Mouse (Mus musculus): ENCODE data around the gene Usp24. TPM values are rescaled to one million over a fixed set of nuclear protein-coding genes. Genes with fewer than 3 reads are reported as not detected.

Gene Usp24
- polyA plus RNA-seq, 1 experiment from 2014 or later: 9.7 TPM

GRCm38 (mm10) chr4:106296412-106297086, 19.5 kb upstream of the Usp24 start:
- H3K4me2 ChIP-seq: no peak overlapping the region
- no peak overlapping the region for H3K27ac ChIP-seq
- H3K4me3 ChIP-seq (replicated peaks): no peak overlapping the region
- no peak overlapping the region for H3K9ac ChIP-seq
- 82% methylated on average over 7 of the region's 7 CpGs for WGBS
- H3K4me1 ChIP-seq: no peaks in the 10 kb centered on the region
- no peak for ATAC-seq (ENCODE audit: insufficient read depth, low FRiP score, low read depth)
- no peaks in the 10 kb centered on the region for H3K36me3 ChIP-seq
- H3K9me3 ChIP-seq: no peaks in the 10 kb centered on the region
- no peaks in the 10 kb centered on the region for H3K27me3 ChIP-seq (replicated peaks)

GRCm38 (mm10) chr4:106301346-106301745, 14.7 kb upstream of the Usp24 start:
- no peaks in the 10 kb centered on the region for H3K27me3 ChIP-seq (replicated peaks)
- no peaks in the 10 kb centered on the region for H3K4me1 ChIP-seq
- H3K4me2 ChIP-seq: no peak overlapping the region
- no peaks in the 10 kb centered on the region for H3K36me3 ChIP-seq
- 62% methylated on average over 6 of the region's 6 CpGs for WGBS
- no peak overlapping the region for H3K4me3 ChIP-seq (replicated peaks)
- H3K9me3 ChIP-seq: no peaks in the 10 kb centered on the region
- no peak overlapping the region for H3K9ac ChIP-seq
- no peak overlapping the region for H3K27ac ChIP-seq
- ATAC-seq (ENCODE audit: insufficient read depth, low FRiP score, low read depth): no peak

GRCm38 (mm10) chr4:106308090-106308489, 7.9 kb upstream of the Usp24 start:
- H3K27ac ChIP-seq: no peak overlapping the region
- 91% methylated on average over 3 of the region's 3 CpGs for WGBS
- no peaks in the 10 kb centered on the region for H3K27me3 ChIP-seq (replicated peaks)
- H3K9ac ChIP-seq: no peak overlapping the region
- H3K4me2 ChIP-seq: no peak overlapping the region
- H3K4me1 ChIP-seq: no peaks in the 10 kb centered on the region
- no peak overlapping the region for H3K4me3 ChIP-seq (replicated peaks)
- H3K9me3 ChIP-seq: no peaks in the 10 kb centered on the region
- ATAC-seq (ENCODE audit: insufficient read depth, low FRiP score, low read depth): no peak
- no peaks in the 10 kb centered on the region for H3K36me3 ChIP-seq

GRCm38 (mm10) chr4:106312651-106313050, 3.4 kb upstream of the Usp24 start:
- Histone ChIP-seq H3K9ac (no peak overlapping the region), H3K27ac (no peak overlapping the region), H3K4me1 (peaks cover 7% of the 10 kb centered on the region; the same call in 1 of the 2 replicates), H3K4me3 (replicated peaks) (no peak overlapping the region), H3K4me2 (no peak overlapping the region), H3K9me3 (no peaks in the 10 kb centered on the region), H3K36me3 (no peaks in the 10 kb centered on the region), H3K27me3 (replicated peaks) (no peaks in the 10 kb centered on the region)
- no peak for ATAC-seq (ENCODE audit: insufficient read depth, low FRiP score, low read depth)
- 84% methylated on average over 8 of the region's 8 CpGs for WGBS

- Histone ChIP-seq H3K4me2 (no peak overlapping the region), H3K4me1 (peaks cover 7% of the 10 kb centered on the region; the same call in 1 of the 2 replicates), H3K4me3 (replicated peaks) (no peak overlapping the region), H3K27ac (no peak overlapping the region), H3K27me3 (replicated peaks) (no peaks in the 10 kb centered on the region), H3K36me3 (no peaks in the 10 kb centered on the region), H3K9me3 (no peaks in the 10 kb centered on the region), H3K9ac (no peak overlapping the region)
- 87% methylated on average over 8 of the region's 8 CpGs for WGBS
- ATAC-seq (ENCODE audit: insufficient read depth, low FRiP score, low read depth): no peak
These were observed 2.9 kb upstream of the Usp24 start for GRCm38 (mm10) chr4:106313070-106313469.

- no peak overlapping the region for H3K9ac ChIP-seq
- no peak for ATAC-seq (ENCODE audit: insufficient read depth, low FRiP score, low read depth)
- no peak overlapping the region for H3K4me3 ChIP-seq (replicated peaks)
- H3K9me3 ChIP-seq: no peaks in the 10 kb centered on the region
- no peaks in the 10 kb centered on the region for H3K36me3 ChIP-seq
- H3K27me3 ChIP-seq (replicated peaks): no peaks in the 10 kb centered on the region
- H3K27ac ChIP-seq: no peak overlapping the region
- 55% methylated on average over 4 of the region's 4 CpGs for WGBS
- H3K4me1 ChIP-seq: peaks cover 7% of the 10 kb centered on the region; the same call in 1 of the 2 replicates
- no peak overlapping the region for H3K4me2 ChIP-seq
These were observed 2.1 kb upstream of the Usp24 start for GRCm38 (mm10) chr4:106313874-106314273.

- peaks cover 9% of the 10 kb centered on the region; the same call in 1 of the 2 replicates for H3K4me1 ChIP-seq
- no peak overlapping the region for H3K4me2 ChIP-seq
- H3K4me3 ChIP-seq (replicated peaks): no peak overlapping the region
- H3K36me3 ChIP-seq: no peaks in the 10 kb centered on the region
- no peak overlapping the region for H3K27ac ChIP-seq
- no peaks in the 10 kb centered on the region for H3K9me3 ChIP-seq
- H3K27me3 ChIP-seq (replicated peaks): no peaks in the 10 kb centered on the region
- ATAC-seq (ENCODE audit: insufficient read depth, low FRiP score, low read depth): no peak
- H3K9ac ChIP-seq: no peak overlapping the region
These were observed 1.7 kb upstream of the Usp24 start for GRCm38 (mm10) chr4:106314291-106314690.

- Histone ChIP-seq H3K4me1 (peaks cover 9% of the 10 kb centered on the region; the same call in 1 of the 2 replicates), H3K27ac (peak overlapping the region; percentile 90), H3K4me3 (replicated peaks) (peak overlapping the region; percentile 93), H3K9ac (peak overlapping the region; percentile 92), H3K27me3 (replicated peaks) (no peaks in the 10 kb centered on the region), H3K9me3 (no peaks in the 10 kb centered on the region), H3K4me2 (peak overlapping the region; percentile 85), H3K36me3 (no peaks in the 10 kb centered on the region)
- WGBS: under 1% methylated on average over 80 of the region's 81 CpGs
- peak; percentile 67 for ATAC-seq (ENCODE audit: insufficient read depth, low FRiP score, low read depth)
These were observed 552 bp downstream of the Usp24 start for GRCm38 (mm10) chr4:106316351-106317178.

GRCm38 (mm10) chr4:106317179-106318055, 1.4 kb downstream of the Usp24 start:
- H3K4me2 ChIP-seq: peak overlapping the region; percentile 85
- H3K36me3 ChIP-seq: no peaks in the 10 kb centered on the region
- ATAC-seq (ENCODE audit: insufficient read depth, low FRiP score, low read depth): no peak
- no peaks in the 10 kb centered on the region for H3K9me3 ChIP-seq
- peak overlapping the region; percentile 92 for H3K9ac ChIP-seq
- 11% methylated on average over 19 of the region's 19 CpGs for WGBS
- H3K27me3 ChIP-seq (replicated peaks): no peaks in the 10 kb centered on the region
- peak overlapping the region; percentile 93 for H3K4me3 ChIP-seq (replicated peaks)
- peak overlapping the region; percentile 90 for H3K27ac ChIP-seq
- H3K4me1 ChIP-seq: peaks cover 9% of the 10 kb centered on the region; the same call in 1 of the 2 replicates

GRCm38 (mm10) chr4:106318208-106318607, 2.2 kb downstream of the Usp24 start:
- Histone ChIP-seq H3K4me3 (replicated peaks) (0 out of 2 replicates have a peak overlapping the region, but pooled peaks have one; percentile 93), H3K27ac (peak overlapping the region; percentile 90; the same call in 1 of the 2 replicates), H3K36me3 (no peaks in the 10 kb centered on the region), H3K4me2 (peak overlapping the region; percentile 85), H3K4me1 (peaks cover 9% of the 10 kb centered on the region; the same call in 1 of the 2 replicates), H3K27me3 (replicated peaks) (no peaks in the 10 kb centered on the region), H3K9ac (no peak overlapping the region), H3K9me3 (no peaks in the 10 kb centered on the region)
- 65% methylated on average over 4 of the region's 4 CpGs for WGBS
- ATAC-seq (ENCODE audit: insufficient read depth, low FRiP score, low read depth): no peak

- peaks cover 9% of the 10 kb centered on the region; the same call in 1 of the 2 replicates for H3K4me1 ChIP-seq
- no peak overlapping the region for H3K4me2 ChIP-seq
- H3K27ac ChIP-seq: no peak overlapping the region
- H3K9me3 ChIP-seq: no peaks in the 10 kb centered on the region
- no peak overlapping the region for H3K9ac ChIP-seq
- no peaks in the 10 kb centered on the region for H3K36me3 ChIP-seq
- no peak for ATAC-seq (ENCODE audit: insufficient read depth, low FRiP score, low read depth)
- WGBS: 71% methylated on average over 6 of the region's 6 CpGs
- no peak overlapping the region for H3K4me3 ChIP-seq (replicated peaks)
- no peaks in the 10 kb centered on the region for H3K27me3 ChIP-seq (replicated peaks)
These were observed 3.0 kb downstream of the Usp24 start for GRCm38 (mm10) chr4:106318976-106319375.
